Mouse (Mus musculus): ENCODE results near the gene Hadha.

GRCm38 (mm10) chr5:30111126-30111525, 43.8 kb downstream of the Hadha start:
- TF ChIP-seq CTCF (IDR thresholded peaks at IDR 0.05; ENCODE audit: control insufficient read depth, insufficient read depth, insufficient replicate concordance, low read depth, low read length) (no peak), POLR2A (IDR thresholded peaks at IDR 0.05; ENCODE audit: control insufficient read depth, low read depth, low read length) (no peak)
